Mouse (Mus musculus) testis, postnatal 14 days (tissue): ENCODE measurements at regions not wholly inside any gene's neighbourhood (a gene's known extent, or its start where the extent isn't known, plus 50 kb on each side); places are given as distances from the start of the nearest gene placed in this dataset.

Source experiments
- DNase-seq: peaks from one replicate; pipeline ENCODE4 v3.0.0; 2021; ENCODE audit warnings: low spot score

- DNase-seq, result peak; percentile 51
Observed at GRCm38 (mm10) chr12:110027345-110027744, 251.5 kb upstream of the Dio3 start.

GRCm38 (mm10) chr12:110027976-110028375 lies 250.9 kb upstream of the Dio3 start:
- no peak for DNase-seq

GRCm38 (mm10) chr12:110028646-110029045 lies 250.2 kb upstream of the Dio3 start:
- DNase-seq, result no peak

DNA sequence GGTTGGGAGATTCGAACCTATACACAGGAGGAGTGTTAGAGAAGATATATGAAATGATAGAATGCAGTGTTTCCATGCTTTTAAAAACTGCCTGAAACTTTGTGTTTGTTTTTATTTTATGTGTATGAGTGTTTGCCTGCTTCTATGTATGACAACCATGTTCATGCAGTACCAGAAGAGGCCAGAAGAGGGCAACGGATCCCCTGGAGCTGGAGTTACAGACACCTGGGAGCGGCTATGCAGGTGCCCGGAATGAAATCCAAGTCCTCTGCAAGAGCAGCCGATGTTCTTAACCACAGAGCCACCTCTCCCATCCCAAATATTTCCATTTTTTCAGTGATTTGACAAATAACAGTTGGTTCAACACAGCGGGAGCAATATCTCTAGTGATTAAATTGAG lies 247.5 kb upstream of the Dio3 start:
- DNase-seq, result peak; percentile 39

DNA sequence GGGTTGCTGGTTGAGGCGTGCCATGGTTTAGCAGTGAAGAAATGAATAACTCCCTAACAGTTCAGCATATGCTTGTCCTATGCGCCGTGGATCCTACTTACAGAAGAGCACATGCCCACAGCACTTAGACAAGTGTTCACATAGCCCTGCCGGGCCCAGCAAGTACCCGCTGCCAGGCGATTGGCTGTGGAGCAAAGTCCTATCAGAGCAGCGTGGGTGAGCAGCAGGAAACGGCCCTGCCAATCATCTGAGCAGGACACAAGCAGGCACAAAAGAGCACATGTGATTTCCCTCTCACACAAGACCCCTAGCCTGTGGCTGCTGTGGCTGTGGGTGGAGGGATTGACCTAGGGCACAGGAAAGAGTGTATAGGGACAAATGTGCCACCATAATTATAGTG lies 243.7 kb upstream of the Dio3 start:
- no peak for DNase-seq

- DNase-seq, result no peak
Observed at GRCm38 (mm10) chr12:110040682-110041081, 238.2 kb upstream of the Dio3 start.

DNA sequence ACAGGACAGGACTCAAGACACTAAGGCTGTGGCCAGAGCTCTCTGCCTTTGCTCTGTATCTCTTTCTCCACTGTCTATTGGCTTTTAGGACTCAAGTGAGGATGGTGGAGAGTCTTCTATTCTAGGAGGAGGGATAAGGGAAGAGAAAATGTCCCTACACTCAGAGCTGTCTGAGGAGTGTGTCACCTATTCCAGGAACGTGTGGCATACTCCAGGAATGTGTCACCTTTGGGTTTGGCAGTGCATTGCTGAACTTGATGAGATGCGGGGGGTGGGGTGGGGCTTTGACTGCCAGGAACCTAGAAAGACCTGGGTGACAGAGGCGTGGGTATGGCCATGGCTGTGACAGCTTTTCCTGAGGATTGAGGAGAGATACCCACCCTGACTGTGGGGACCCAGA lies 237.1 kb upstream of the Dio3 start:
- no peak for DNase-seq

DNA sequence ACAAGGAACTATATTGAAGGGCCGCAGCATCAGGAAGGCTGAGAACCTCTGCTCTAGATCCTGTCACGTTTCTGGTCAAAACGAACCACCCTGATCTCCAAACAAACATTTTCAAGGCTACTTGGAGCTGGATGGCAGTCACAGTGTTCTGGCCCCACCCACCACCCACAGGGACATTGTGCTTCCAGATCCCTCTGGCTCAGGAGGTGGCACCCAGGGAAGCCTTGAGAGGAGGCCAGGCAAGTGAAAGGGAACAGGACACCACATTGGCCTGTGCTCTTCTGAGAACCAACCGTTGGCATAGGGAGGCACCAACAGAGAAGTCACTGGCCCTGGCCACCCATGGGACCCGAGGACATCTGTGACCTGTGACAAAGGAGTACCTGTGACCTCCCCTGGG lies 234.6 kb upstream of the Dio3 start:
- DNase-seq, result no peak

DNA sequence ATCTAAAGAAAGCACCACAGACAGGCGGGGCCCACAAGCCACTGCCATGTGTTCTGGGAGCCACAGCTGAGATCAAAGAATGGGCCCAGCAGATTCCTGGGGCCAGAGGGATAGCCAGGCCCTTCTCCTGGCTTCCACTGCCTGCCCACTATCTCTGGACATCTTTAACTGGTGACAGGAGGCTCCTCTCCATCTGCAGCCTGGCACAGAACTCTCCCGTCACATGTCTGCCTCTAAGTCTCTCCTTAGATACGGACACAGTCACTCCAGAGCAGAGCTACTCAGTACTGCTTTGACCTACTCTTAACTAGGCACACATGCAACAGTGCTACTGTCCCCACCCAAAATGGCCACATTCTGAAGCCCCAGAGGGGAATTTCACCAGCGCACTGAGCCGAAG lies 234.1 kb upstream of the Dio3 start:
- no peak for DNase-seq

- no peak for DNase-seq
Observed at GRCm38 (mm10) chr12:110045770-110046330, 233.0 kb upstream of the Dio3 start.

GRCm38 (mm10) chr12:110046613-110047012 lies 232.3 kb upstream of the Dio3 start:
- DNase-seq, result no peak

GRCm38 (mm10) chr12:110047466-110048250 lies 231.2 kb upstream of the Dio3 start:
- DNase-seq, result no peak

- no peak for DNase-seq
Observed at GRCm38 (mm10) chr12:110049154-110049736, 229.6 kb upstream of the Dio3 start.

- no peak for DNase-seq
Observed at GRCm38 (mm10) chr12:110059321-110059720, 219.5 kb upstream of the Dio3 start.

GRCm38 (mm10) chr12:110061961-110062360 lies 216.9 kb upstream of the Dio3 start:
- no peak for DNase-seq

DNA sequence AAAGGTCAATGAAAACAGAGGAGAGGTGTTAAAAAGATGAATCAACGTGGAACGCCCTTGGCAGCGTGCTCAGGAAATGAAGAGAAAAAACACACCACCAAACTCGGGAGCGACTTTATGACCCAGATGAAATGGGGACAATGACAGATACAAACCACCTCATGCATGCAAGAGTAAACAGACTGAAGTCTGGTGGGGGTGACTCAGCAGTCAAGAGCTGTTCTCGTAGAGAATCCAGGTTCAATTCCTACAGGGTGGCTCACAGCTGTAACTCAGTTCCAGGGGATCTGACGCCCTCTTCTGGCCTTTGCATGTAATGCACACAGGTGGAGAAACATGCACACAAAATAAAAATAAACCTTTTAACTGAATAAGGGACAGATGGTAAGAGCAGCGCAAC lies 215.9 kb upstream of the Dio3 start:
- no peak for DNase-seq

- no peak for DNase-seq
Observed at GRCm38 (mm10) chr12:110066361-110066885, 212.4 kb upstream of the Dio3 start.

DNA sequence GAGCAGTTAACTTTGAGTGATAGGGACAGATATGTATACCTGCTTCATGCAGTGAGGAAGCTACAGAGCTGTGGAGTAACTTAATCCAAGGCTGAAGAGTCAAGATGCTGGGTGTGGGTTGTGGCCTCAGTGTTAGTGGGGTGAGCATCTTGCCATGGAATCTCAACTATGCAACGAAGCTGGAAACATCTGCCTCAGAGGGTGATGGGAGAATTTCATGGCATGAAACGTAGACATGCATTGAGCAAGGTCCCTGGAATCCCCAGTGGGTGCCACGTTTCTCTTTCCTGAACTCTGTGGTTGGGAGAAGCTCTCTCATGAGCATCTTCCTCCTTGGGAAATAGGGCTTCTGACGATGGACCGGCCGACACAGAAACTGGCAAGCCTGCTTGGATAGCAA lies 208.4 kb upstream of the Dio3 start:
- DNase-seq, result no peak

DNA sequence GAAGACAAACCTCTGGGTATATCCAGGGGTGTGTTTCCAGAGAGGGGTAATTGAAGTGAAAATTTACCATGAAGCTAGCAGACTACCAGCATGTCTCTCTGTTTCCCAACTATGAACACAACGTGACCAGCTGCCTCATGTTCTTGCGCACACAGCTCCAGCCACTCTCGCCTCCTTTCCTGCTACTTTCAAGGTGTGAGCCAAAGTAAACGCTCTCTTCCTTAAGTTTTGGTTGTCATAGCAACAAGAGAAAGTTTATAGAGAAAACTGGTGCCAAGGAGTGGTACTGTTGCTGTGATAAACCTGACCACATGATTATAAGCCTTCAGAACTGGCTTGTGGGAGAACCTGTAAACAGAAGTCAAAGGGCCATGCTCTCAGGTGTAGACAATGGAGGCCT lies 207.0 kb upstream of the Dio3 start:
- DNase-seq, result no peak

DNA sequence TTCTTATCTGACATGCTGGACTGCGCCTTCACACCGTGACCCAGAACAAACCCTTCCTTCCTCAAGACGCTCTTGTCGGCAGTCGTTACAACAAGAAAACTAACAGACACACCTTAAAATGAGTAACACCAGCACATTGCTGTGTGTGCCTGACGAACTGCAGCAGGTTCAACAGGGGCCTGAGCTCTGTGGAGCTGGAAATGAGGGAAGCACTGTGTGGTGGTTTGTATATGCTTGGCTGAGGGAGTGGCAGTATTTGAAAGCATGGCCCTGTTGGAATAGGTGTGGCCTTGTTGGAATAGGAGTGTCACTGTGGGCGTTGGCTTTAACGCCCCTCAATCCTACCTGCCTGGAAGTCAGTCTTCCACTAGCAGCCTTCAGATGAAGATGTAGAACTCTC lies 203.9 kb upstream of the Dio3 start:
- no peak for DNase-seq

- DNase-seq, result peak; percentile 69
Observed at GRCm38 (mm10) chr12:110077211-110077884, 201.5 kb upstream of the Dio3 start.

DNA sequence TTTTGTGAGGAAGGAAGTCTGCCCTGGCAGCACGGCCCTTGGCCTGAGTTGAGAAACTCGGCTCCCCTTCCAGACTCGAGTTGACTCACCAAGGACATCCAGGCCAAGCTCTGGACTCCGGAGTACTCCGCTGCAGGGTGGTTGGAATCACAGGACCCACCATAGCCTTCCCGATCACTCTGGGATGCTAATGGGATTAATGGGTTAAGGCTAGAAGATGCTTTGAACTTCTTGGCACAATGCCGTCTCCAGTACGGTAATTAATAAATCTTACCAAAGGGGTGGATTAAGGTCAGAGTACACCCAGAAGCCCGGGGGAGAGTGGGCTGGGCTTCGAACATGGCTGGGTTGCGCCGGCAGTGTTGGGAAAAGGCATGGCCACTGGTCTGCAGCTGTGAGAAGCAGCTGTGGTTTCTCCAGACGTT lies 200.8 kb upstream of the Dio3 start:
- DNase-seq, result peak; percentile 63
